Mouse (Mus musculus): ENCODE measurements at regions not wholly inside any gene's neighbourhood (a gene's known extent, or its start where the extent isn't known, plus 50 kb on each side); places are given as distances from the start of the nearest gene placed in this dataset.

GRCm38 (mm10) chr3:101657979-101658378 lies 53.5 kb upstream of the Atp1a1 start:
- Histone ChIP-seq H3K36me3 (ENCODE audit: control insufficient read depth, insufficient read depth, low read length) (no peaks in the 10 kb centered on the region), H3K27ac (ENCODE audit: low read depth, low read length) (no peak overlapping the region), H3K27me3 (replicated peaks; ENCODE audit: control insufficient read depth, insufficient read depth, low read length) (no peaks in the 10 kb centered on the region), H3K9me3 (replicated peaks; ENCODE audit: control insufficient read depth, low read length) (no peaks in the 10 kb centered on the region), H3K9ac (ENCODE audit: low read length) (no peak overlapping the region), H3K4me2 (ENCODE audit: low read length) (no peak overlapping the region), H3K4me1 (ENCODE audit: control insufficient read depth, insufficient read depth, low read length) (peaks cover 15% of the 10 kb centered on the region), H3K4me3 (ENCODE audit: low read depth, low read length) (no peak overlapping the region)
- DNase-seq (ENCODE audit: low spot score) (no peak), ATAC-seq (no peak)

- 84% methylated on average over 4 of the region's 4 CpGs for WGBS
- Histone ChIP-seq H3K9me3 (replicated peaks; ENCODE audit: control insufficient read depth, low read length) (no peaks in the 10 kb centered on the region), H3K4me1 (ENCODE audit: control insufficient read depth, insufficient read depth, low read length) (no peaks in the 10 kb centered on the region), H3K4me2 (ENCODE audit: low read length) (no peak overlapping the region), H3K4me3 (ENCODE audit: low read depth, low read length) (no peak overlapping the region), H3K36me3 (ENCODE audit: control insufficient read depth, insufficient read depth, low read length) (no peaks in the 10 kb centered on the region), H3K9ac (ENCODE audit: low read length) (no peak overlapping the region), H3K27me3 (replicated peaks; ENCODE audit: control insufficient read depth, insufficient read depth, low read length) (no peaks in the 10 kb centered on the region), H3K27ac (ENCODE audit: low read depth, low read length) (no peak overlapping the region)
- ATAC-seq, result no peak
- no peak for DNase-seq (ENCODE audit: low spot score)
Observed at GRCm38 (mm10) chr3:101654720-101655119, 50.2 kb upstream of the Atp1a1 start.

Data from forebrain, embryonic 14.5 days (tissue).